Mouse (Mus musculus) neural tube, embryonic 15.5 days (tissue): ENCODE results near the gene Pcdh8. TPM values are rescaled to one million over a fixed set of nuclear protein-coding genes. Genes with fewer than 3 reads are reported as not detected.

Experiments
- ATAC-seq: fragments of 200-750 bp; cut with Nextera tagmentation; 2 replicates; pipeline ENCODE4 v1.8.0; 2017; ENCODE audit warnings: mild to moderate bottlenecking, moderate TSS enrichment, moderate library complexity; ENCODE audit not compliant: low FRiP score
- H3K27ac ChIP-seq: fragments of 300-500 bp; sonication (generic); replicated peaks from 2 replicates; pipeline ENCODE4 v1.5.1; 2015; ENCODE audit warnings: mild to moderate bottlenecking, inconsistent platforms
- H3K27me3 ChIP-seq: fragments of 300-500 bp; sonication (generic); replicated peaks from 2 replicates; pipeline ENCODE4 v1.6.1; 2015; ENCODE audit warnings: inconsistent platforms
- H3K36me3 ChIP-seq: fragments of 300-500 bp; sonication (generic); 2 replicates; pipeline ENCODE4 v1.6.1; 2015; ENCODE audit warnings: inconsistent platforms
- H3K4me1 ChIP-seq: fragments of 300-500 bp; sonication (generic); 2 replicates; pipeline ENCODE4 v1.6.1; 2015; ENCODE audit warnings: inconsistent platforms
- H3K4me2 ChIP-seq: fragments of 300-500 bp; sonication (generic); 2 replicates; pipeline ENCODE4 v1.6.1; 2015; ENCODE audit warnings: inconsistent platforms, mild to moderate bottlenecking, moderate library complexity
- H3K4me3 ChIP-seq: fragments of 300-500 bp; sonication (generic); replicated peaks from 2 replicates; pipeline ENCODE4 v1.5.1; 2015; ENCODE audit warnings: mild to moderate bottlenecking, inconsistent platforms
- H3K9ac ChIP-seq: fragments of 300-500 bp; sonication (generic); replicated peaks from 2 replicates; pipeline ENCODE4 v1.6.1; 2015; ENCODE audit warnings: mild to moderate bottlenecking, inconsistent platforms
- H3K9me3 ChIP-seq: fragments of 300-500 bp; sonication (generic); replicated peaks from 2 replicates; pipeline ENCODE4 v1.6.1; 2016; ENCODE audit warnings: inconsistent platforms
- WGBS: fragments of 180-500 bp; shearing (Covaris S2); methylation state at CpG from one replicate; pipeline ENCODE4 v1.1.7; 2015; ENCODE audit warnings: mixed read lengths; 5-methylcytosine and 5-hydroxymethylcytosine counted together
- microRNA counts: library from miRNA; unstranded; fragments of <30 nt; microRNA quantifications from one replicate; lab custom pipeline; 2016
- microRNA-seq: library from miRNA; unstranded; fragments of <30 nt; microRNA quantifications from one replicate; pipeline ENCODE4, GENCODE M21; 2017
- polyA plus RNA-seq: library from polyadenylated mRNA; unstranded; fragments of >200 nt; fragmentation: Nextera tagmentation; extraction: Ambion mirVana; gene quantifications from 2 replicates; pipeline ENCODE4 v1.2.1, GENCODE M21; 2015

The Pcdh8 gene
- polyA plus RNA-seq, 1 experiment from 2014 or later, result 43.4 TPM

GRCm38 (mm10) chr14:79753733-79754132 is 17.4 kb downstream of the Pcdh8 start:
- Histone ChIP-seq H3K4me3 (no peak overlapping the region), H3K27me3 (no peaks in the 10 kb centered on the region), H3K4me2 (no peak overlapping the region), H3K27ac (no peak overlapping the region), H3K4me1 (peaks cover 8% of the 10 kb centered on the region), H3K9ac (no peak overlapping the region), H3K36me3 (no peaks in the 10 kb centered on the region), H3K9me3 (no peaks in the 10 kb centered on the region)
- 87% methylated on average over 7 of the region's 7 CpGs for WGBS
- ATAC-seq, result no peak

GRCm38 (mm10) chr14:79740515-79740914 is 30.6 kb downstream of the Pcdh8 start:
- Histone ChIP-seq H3K4me1 (peaks cover 16% of the 10 kb centered on the region; the same call in 1 of the 2 replicates), H3K4me2 (no peak overlapping the region), H3K9ac (no peak overlapping the region), H3K27ac (no peak overlapping the region), H3K9me3 (no peaks in the 10 kb centered on the region), H3K36me3 (no peaks in the 10 kb centered on the region), H3K27me3 (no peaks in the 10 kb centered on the region), H3K4me3 (no peak overlapping the region)
- ATAC-seq, result no peak
- 65% methylated on average over 3 of the region's 3 CpGs for WGBS

GRCm38 (mm10) chr14:79738441-79738840 is 32.7 kb downstream of the Pcdh8 start:
- H3K4me3 ChIP-seq, result no peak overlapping the region
- WGBS, result 39% methylated on average over 9 of the region's 9 CpGs
- peak; percentile 46; the same call in 1 of the 2 replicates for ATAC-seq

GRCm38 (mm10) chr14:79737642-79738379 is 33.3 kb downstream of the Pcdh8 start:
- Histone ChIP-seq H3K36me3 (no peaks in the 10 kb centered on the region), H3K9me3 (no peaks in the 10 kb centered on the region), H3K9ac (no peak overlapping the region), H3K4me3 (no peak overlapping the region), H3K4me2 (no peak overlapping the region), H3K27ac (no peak overlapping the region), H3K27me3 (no peaks in the 10 kb centered on the region), H3K4me1 (peaks cover 16% of the 10 kb centered on the region)
- WGBS, result 70% methylated on average over 9 of the region's 9 CpGs
- no peak for ATAC-seq

More at GRCm38 (mm10) chr14:79738441-79738840, 32.7 kb downstream of the Pcdh8 start:
- Histone ChIP-seq H3K27ac (no peak overlapping the region), H3K4me2 (no peak overlapping the region), H3K27me3 (no peaks in the 10 kb centered on the region), H3K36me3 (no peaks in the 10 kb centered on the region), H3K9ac (no peak overlapping the region), H3K9me3 (no peaks in the 10 kb centered on the region), H3K4me1 (peaks cover 16% of the 10 kb centered on the region)

- Histone ChIP-seq H3K9me3 (no peaks in the 10 kb centered on the region), H3K36me3 (no peaks in the 10 kb centered on the region), H3K4me1 (peaks cover 16% of the 10 kb centered on the region), H3K27me3 (no peaks in the 10 kb centered on the region), H3K4me3 (no peak overlapping the region), H3K27ac (no peak overlapping the region), H3K4me2 (no peak overlapping the region), H3K9ac (no peak overlapping the region)
- WGBS, result 52% methylated on average over 6 of the region's 6 CpGs
- ATAC-seq, result no peak
These were observed 34.3 kb downstream of the Pcdh8 start for GRCm38 (mm10) chr14:79736781-79737180.

- H3K9me3 ChIP-seq, result no peaks in the 10 kb centered on the region
- 72% methylated on average over 6 of the region's 6 CpGs for WGBS
- ATAC-seq, result no peak
These were observed 37.6 kb downstream of the Pcdh8 start for GRCm38 (mm10) chr14:79733501-79733900.

GRCm38 (mm10) chr14:79728811-79729210 is 42.3 kb downstream of the Pcdh8 start:
- Histone ChIP-seq H3K9me3 (no peaks in the 10 kb centered on the region), H3K36me3 (no peaks in the 10 kb centered on the region), H3K27ac (no peak overlapping the region), H3K4me1 (peaks cover 14% of the 10 kb centered on the region), H3K9ac (no peak overlapping the region), H3K27me3 (no peaks in the 10 kb centered on the region), H3K4me2 (no peak overlapping the region), H3K4me3 (no peak overlapping the region)
- no peak for ATAC-seq
- WGBS, result 58% methylated on average over 6 of the region's 6 CpGs

More at GRCm38 (mm10) chr14:79733501-79733900, 37.6 kb downstream of the Pcdh8 start:
- Histone ChIP-seq H3K4me1 (peaks cover 10% of the 10 kb centered on the region), H3K27me3 (no peaks in the 10 kb centered on the region), H3K4me3 (no peak overlapping the region), H3K4me2 (no peak overlapping the region), H3K27ac (no peak overlapping the region), H3K9ac (no peak overlapping the region), H3K36me3 (no peaks in the 10 kb centered on the region)

- Histone ChIP-seq H3K9me3 (no peaks in the 10 kb centered on the region), H3K4me3 (no peak overlapping the region), H3K4me1 (peaks cover 24% of the 10 kb centered on the region), H3K36me3 (no peaks in the 10 kb centered on the region), H3K27ac (peak overlapping the region; percentile 72), H3K4me2 (peak overlapping the region; percentile 23; the same call in 1 of the 2 replicates), H3K9ac (no peak overlapping the region), H3K27me3 (no peaks in the 10 kb centered on the region)
- 45% methylated on average over 18 of the region's 18 CpGs for WGBS
- peak; percentile 87 for ATAC-seq
These were observed 47.0 kb downstream of the Pcdh8 start for GRCm38 (mm10) chr14:79724002-79724681.

GRCm38 (mm10) chr14:79722228-79722627 is 48.9 kb downstream of the Pcdh8 start:
- 38% methylated on average over 7 of the region's 7 CpGs for WGBS
- no peak overlapping the region for H3K4me3 ChIP-seq
- no peak for ATAC-seq
- H3K9ac ChIP-seq, result no peak overlapping the region
- no peak overlapping the region for H3K27ac ChIP-seq
- no peaks in the 10 kb centered on the region for H3K27me3 ChIP-seq
- no peak overlapping the region for H3K4me2 ChIP-seq
- H3K36me3 ChIP-seq, result no peaks in the 10 kb centered on the region
- H3K4me1 ChIP-seq, result peaks cover 27% of the 10 kb centered on the region
- no peaks in the 10 kb centered on the region for H3K9me3 ChIP-seq

MicroRNAs within 50 kb of the gene (microRNA counts, 519-probe panel; counts per million panel counts)
- microRNA mmu-miR-759 (lab: Ali Mortazavi, UCI), result 1,613 counts per million, percentile 21 among the panel's probes with 10 or more counts

Small RNA genes lying within 50 kb of the gene (microRNA-seq; reads per million reads assigned to microRNA genes)
- gene Mir759, result not detected

Other genes with a start within 250 kb of the Pcdh8 start
- gene Sugt1, start 183.6 kb downstream of the Pcdh8 start, polyA plus RNA-seq, result 93.9 and 101 TPM in 2 replicates
- 15.9 and 21.9 TPM in 2 replicates for gene Cnmd, start 109.1 kb downstream of the Pcdh8 start, polyA plus RNA-seq
- gene Olfm4, start 212.8 kb upstream of the Pcdh8 start, polyA plus RNA-seq, result 0.86 and 3.0 TPM in 2 replicates